Mouse (Mus musculus): Measurements from ENCODE around the gene Abcg2. TPM values are rescaled to one million over a fixed set of nuclear protein-coding genes. Genes with fewer than 3 reads are reported as not detected.

The Abcg2 gene
- polyA plus RNA-seq, 1 experiment from 2014 or later, result 59.7 TPM

DNA sequence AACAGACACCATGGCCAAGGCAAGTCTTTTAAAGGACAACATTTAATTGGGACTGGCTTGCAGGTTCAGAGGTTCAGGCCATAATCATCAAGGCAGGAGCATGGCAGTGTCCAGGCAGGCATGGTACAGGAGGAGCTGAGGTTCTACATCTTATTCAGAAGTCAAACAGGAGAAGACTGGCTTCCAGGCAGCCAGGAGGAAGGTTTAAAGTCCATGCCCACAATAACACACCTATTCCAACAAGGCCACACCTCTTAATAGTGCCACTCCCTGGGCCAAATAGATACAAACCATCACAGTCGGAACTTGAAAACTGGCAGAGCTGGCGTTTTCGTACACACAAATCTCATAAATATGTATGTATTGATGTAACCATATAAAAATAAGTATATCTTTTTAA, 94.2 kb downstream of the Abcg2 start:
- Histone ChIP-seq H3K4me2 (ENCODE audit: low read depth, low read length) (no peak overlapping the region), H3K9me3 (replicated peaks; ENCODE audit: control insufficient read depth, low read length) (no peaks in the 10 kb centered on the region)

DNA sequence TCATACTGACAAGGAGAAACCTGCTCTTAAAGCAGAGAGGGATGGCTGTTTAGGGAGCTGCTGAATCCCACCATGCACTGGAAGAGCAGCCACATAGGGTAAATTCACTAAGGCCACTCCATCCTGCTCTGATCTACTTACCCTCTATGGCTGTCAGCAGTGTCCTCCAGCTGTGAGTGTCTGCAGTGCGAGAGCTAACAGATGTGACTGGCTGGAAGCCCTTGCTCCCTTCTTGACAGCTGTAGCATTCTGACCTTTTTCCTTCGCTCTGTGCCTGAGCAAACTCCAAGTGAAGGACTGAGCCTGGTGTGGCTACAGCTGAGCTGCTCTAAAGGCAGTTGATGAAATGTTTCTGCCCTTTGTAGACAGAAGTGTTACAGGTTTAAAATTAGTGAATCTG, 107.3 kb downstream of the Abcg2 start:
- Histone ChIP-seq H3K4me3 (ENCODE audit: low read depth, low read length) (no peak overlapping the region), H3K27me3 (ENCODE audit: control insufficient read depth, insufficient read depth, low read length) (no peaks in the 10 kb centered on the region), H3K4me2 (ENCODE audit: low read depth, low read length) (no peak overlapping the region), H3K27ac (replicated peaks; ENCODE audit: low read depth, low read length) (no peak overlapping the region), H3K4me1 (ENCODE audit: control insufficient read depth, insufficient read depth, low read length) (no peaks in the 10 kb centered on the region), H3K36me3 (replicated peaks; ENCODE audit: control insufficient read depth, insufficient read depth, low read depth, low read length) (no peaks in the 10 kb centered on the region), H3K9me3 (replicated peaks; ENCODE audit: control insufficient read depth, low read length) (no peaks in the 10 kb centered on the region), H3K9ac (replicated peaks; ENCODE audit: low read length) (no peak overlapping the region)
- DNase-seq (ENCODE audit: low spot score) (no peak), ATAC-seq (replicated peaks; ENCODE audit: insufficient number of reproducible peaks, low FRiP score, low TSS enrichment, low read depth) (no peak)
- WGBS, result 77% methylated on average over 2 of the region's 2 CpGs

More for the DNA sequence above, 94.2 kb downstream of the Abcg2 start:
- Histone ChIP-seq H3K36me3 (replicated peaks; ENCODE audit: control insufficient read depth, insufficient read depth, low read depth, low read length) (no peaks in the 10 kb centered on the region), H3K27me3 (ENCODE audit: control insufficient read depth, insufficient read depth, low read length) (no peaks in the 10 kb centered on the region), H3K4me1 (ENCODE audit: control insufficient read depth, insufficient read depth, low read length) (no peaks in the 10 kb centered on the region), H3K27ac (replicated peaks; ENCODE audit: low read depth, low read length) (no peak overlapping the region), H3K9ac (replicated peaks; ENCODE audit: low read length) (no peak overlapping the region), H3K4me3 (ENCODE audit: low read depth, low read length) (no peak overlapping the region)
- WGBS, result 97% methylated on average over 3 of the region's 3 CpGs
- ATAC-seq (replicated peaks; ENCODE audit: insufficient number of reproducible peaks, low FRiP score, low TSS enrichment, low read depth), result no peak
- no peak for DNase-seq (ENCODE audit: low spot score)

DNA sequence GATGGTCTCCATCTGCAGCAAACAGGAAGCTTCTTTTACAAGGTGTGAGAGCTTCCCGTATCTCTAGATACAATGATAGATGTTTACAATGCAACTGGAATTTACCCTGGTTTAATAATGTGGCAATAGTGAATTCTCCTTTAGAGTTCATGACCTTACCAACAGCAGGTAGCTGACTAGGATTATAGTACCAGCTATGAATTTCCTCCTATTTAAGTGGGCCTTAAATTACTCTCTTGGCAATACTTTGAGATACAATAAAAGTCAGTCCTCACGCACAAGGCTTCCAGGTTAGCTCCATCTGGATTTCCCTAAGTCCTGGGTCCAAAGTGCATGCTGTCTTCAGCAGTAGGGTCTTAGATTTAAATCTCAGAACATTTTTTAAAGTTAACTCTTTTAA, 109.9 kb downstream of the Abcg2 start:
- Histone ChIP-seq H3K9ac (replicated peaks; ENCODE audit: low read length) (no peak overlapping the region), H3K4me3 (ENCODE audit: low read depth, low read length) (no peak overlapping the region), H3K4me1 (ENCODE audit: control insufficient read depth, insufficient read depth, low read length) (no peaks in the 10 kb centered on the region), H3K27me3 (ENCODE audit: control insufficient read depth, insufficient read depth, low read length) (no peaks in the 10 kb centered on the region), H3K36me3 (replicated peaks; ENCODE audit: control insufficient read depth, insufficient read depth, low read depth, low read length) (no peaks in the 10 kb centered on the region), H3K9me3 (replicated peaks; ENCODE audit: control insufficient read depth, low read length) (no peaks in the 10 kb centered on the region), H3K4me2 (ENCODE audit: low read depth, low read length) (no peak overlapping the region), H3K27ac (replicated peaks; ENCODE audit: low read depth, low read length) (no peak overlapping the region)
- no peak for DNase-seq (ENCODE audit: low spot score)
- WGBS, result 87% methylated on average over 2 of the region's 2 CpGs
- ATAC-seq (replicated peaks; ENCODE audit: insufficient number of reproducible peaks, low FRiP score, low TSS enrichment, low read depth), result no peak

DNA sequence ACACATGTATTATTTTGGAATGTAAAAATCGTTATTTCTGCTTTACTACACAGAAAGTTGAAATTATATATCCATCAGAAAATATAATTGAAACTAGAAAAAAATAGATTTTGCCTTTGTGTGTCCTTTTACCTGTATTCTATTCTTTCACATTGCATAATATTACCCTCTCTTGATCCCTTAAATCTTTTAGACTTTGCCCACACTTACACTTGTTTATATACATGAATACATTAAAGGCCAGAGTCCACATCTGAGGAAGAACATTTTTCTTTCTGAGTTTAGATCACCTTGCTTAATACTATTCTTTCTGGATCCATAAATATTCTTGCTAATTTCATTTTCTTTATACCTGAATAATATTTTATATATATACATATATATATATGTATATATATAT, 110.4 kb downstream of the Abcg2 start:
- no peaks in the 10 kb centered on the region for H3K27me3 ChIP-seq (ENCODE audit: control insufficient read depth, insufficient read depth, low read length)
- ATAC-seq (replicated peaks; ENCODE audit: insufficient number of reproducible peaks, low FRiP score, low TSS enrichment, low read depth) (no peak), DNase-seq (ENCODE audit: low spot score) (no peak)
- no peak overlapping the region for H3K4me3 ChIP-seq (ENCODE audit: low read depth, low read length)
- no peak overlapping the region for H3K9ac ChIP-seq (replicated peaks; ENCODE audit: low read length)
- H3K27ac ChIP-seq (replicated peaks; ENCODE audit: low read depth, low read length), result no peak overlapping the region
- no peak overlapping the region for H3K4me2 ChIP-seq (ENCODE audit: low read depth, low read length)
- H3K4me1 ChIP-seq (ENCODE audit: control insufficient read depth, insufficient read depth, low read length), result no peaks in the 10 kb centered on the region
- 85% methylated on average over 1 of the region's 1 CpGs for WGBS
- H3K9me3 ChIP-seq (replicated peaks; ENCODE audit: control insufficient read depth, low read length), result no peaks in the 10 kb centered on the region
- no peaks in the 10 kb centered on the region for H3K36me3 ChIP-seq (replicated peaks; ENCODE audit: control insufficient read depth, insufficient read depth, low read depth, low read length)

DNA sequence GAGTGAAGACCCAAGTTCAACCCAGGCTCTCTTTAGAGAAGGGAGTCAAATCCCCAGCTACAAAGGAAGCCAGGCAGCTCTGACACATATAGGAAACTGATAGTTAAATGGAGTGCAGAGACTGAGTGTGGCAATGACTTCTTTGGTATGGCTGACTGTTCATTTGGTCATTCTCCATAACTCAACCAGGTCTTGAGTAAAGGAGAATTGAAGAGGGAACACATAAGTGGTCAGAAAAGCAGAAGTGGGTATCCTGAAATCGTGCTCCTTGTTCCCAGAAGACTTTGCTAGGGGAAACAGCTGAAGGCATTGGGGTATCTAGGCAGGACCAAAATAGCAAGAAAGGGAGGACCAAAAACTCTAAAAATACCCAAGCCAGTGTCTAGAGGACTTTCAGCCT, 126.0 kb downstream of the Abcg2 start:
- ATAC-seq (replicated peaks; ENCODE audit: insufficient number of reproducible peaks, low FRiP score, low TSS enrichment, low read depth) (no peak), DNase-seq (ENCODE audit: low spot score) (no peak)
- no peaks in the 10 kb centered on the region for H3K4me1 ChIP-seq (ENCODE audit: control insufficient read depth, insufficient read depth, low read length)
- H3K4me3 ChIP-seq (ENCODE audit: low read depth, low read length), result no peak overlapping the region
- no peaks in the 10 kb centered on the region for H3K36me3 ChIP-seq (replicated peaks; ENCODE audit: control insufficient read depth, insufficient read depth, low read depth, low read length)
- H3K9me3 ChIP-seq (replicated peaks; ENCODE audit: control insufficient read depth, low read length), result no peaks in the 10 kb centered on the region
- no peak overlapping the region for H3K27ac ChIP-seq (replicated peaks; ENCODE audit: low read depth, low read length)
- no peak overlapping the region for H3K4me2 ChIP-seq (ENCODE audit: low read depth, low read length)
- H3K27me3 ChIP-seq (ENCODE audit: control insufficient read depth, insufficient read depth, low read length), result no peaks in the 10 kb centered on the region
- 71% methylated on average over 1 of the region's 1 CpGs for WGBS
- H3K9ac ChIP-seq (replicated peaks; ENCODE audit: low read length), result no peak overlapping the region

DNA sequence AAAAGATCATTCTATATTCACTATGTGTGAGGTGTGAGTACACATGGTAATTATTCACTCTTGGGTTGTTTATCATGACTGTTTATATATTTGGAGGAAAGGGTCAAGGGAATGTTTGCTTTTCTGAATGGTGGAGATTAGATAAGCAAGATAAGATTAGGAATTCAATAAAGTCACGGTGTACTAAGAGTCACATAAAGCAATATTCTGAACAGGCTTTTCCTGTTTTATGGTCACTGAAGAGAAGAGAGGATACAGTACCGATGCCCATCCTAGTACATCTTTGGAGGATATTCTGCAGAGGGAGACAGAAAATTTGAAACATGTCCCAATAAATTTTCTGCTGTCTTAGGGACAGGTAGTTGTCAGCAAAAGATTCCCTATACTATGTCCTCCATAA, 127.6 kb downstream of the Abcg2 start:
- Histone ChIP-seq H3K4me3 (ENCODE audit: low read depth, low read length) (no peak overlapping the region), H3K9me3 (replicated peaks; ENCODE audit: control insufficient read depth, low read length) (no peaks in the 10 kb centered on the region), H3K36me3 (replicated peaks; ENCODE audit: control insufficient read depth, insufficient read depth, low read depth, low read length) (no peaks in the 10 kb centered on the region), H3K27ac (replicated peaks; ENCODE audit: low read depth, low read length) (no peak overlapping the region), H3K4me1 (ENCODE audit: control insufficient read depth, insufficient read depth, low read length) (no peaks in the 10 kb centered on the region), H3K9ac (replicated peaks; ENCODE audit: low read length) (no peak overlapping the region), H3K27me3 (ENCODE audit: control insufficient read depth, insufficient read depth, low read length) (no peaks in the 10 kb centered on the region), H3K4me2 (ENCODE audit: low read depth, low read length) (no peak overlapping the region)
- DNase-seq (ENCODE audit: low spot score) (no peak), ATAC-seq (replicated peaks; ENCODE audit: insufficient number of reproducible peaks, low FRiP score, low TSS enrichment, low read depth) (no peak)
- 77% methylated on average over 2 of the region's 2 CpGs for WGBS

DNA sequence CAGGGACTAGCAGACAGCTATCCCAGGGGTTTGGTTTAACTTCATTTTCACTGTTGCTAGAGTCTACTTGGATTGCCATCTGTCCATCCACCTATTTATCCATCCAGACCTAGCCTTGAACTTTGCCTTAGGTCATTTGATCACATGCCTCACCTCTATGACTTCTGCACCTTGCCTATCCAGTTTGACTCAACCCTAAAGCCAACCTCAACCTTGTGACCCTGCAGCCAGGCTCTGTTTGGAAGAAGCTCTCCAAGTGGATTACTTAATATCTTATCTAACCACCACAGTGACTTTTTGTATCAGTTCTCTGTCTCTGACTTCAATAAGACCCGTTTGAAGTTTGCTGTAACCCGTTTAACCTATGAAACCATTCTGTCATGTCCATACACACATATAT, 149.5 kb downstream of the Abcg2 start:
- H3K4me3 ChIP-seq (ENCODE audit: low read depth, low read length), result no peak overlapping the region
- no peak overlapping the region for H3K27ac ChIP-seq (replicated peaks; ENCODE audit: low read depth, low read length)
- no peak overlapping the region for H3K4me2 ChIP-seq (ENCODE audit: low read depth, low read length)
- no peak overlapping the region for H3K9ac ChIP-seq (replicated peaks; ENCODE audit: low read length)
- ATAC-seq (replicated peaks; ENCODE audit: insufficient number of reproducible peaks, low FRiP score, low TSS enrichment, low read depth) (no peak), DNase-seq (ENCODE audit: low spot score) (no peak)
- WGBS, result 80% methylated on average over 2 of the region's 2 CpGs
- H3K4me1 ChIP-seq (ENCODE audit: control insufficient read depth, insufficient read depth, low read length), result no peaks in the 10 kb centered on the region
- H3K27me3 ChIP-seq (ENCODE audit: control insufficient read depth, insufficient read depth, low read length), result no peaks in the 10 kb centered on the region
- H3K9me3 ChIP-seq (replicated peaks; ENCODE audit: control insufficient read depth, low read length), result no peaks in the 10 kb centered on the region
- no peaks in the 10 kb centered on the region for H3K36me3 ChIP-seq (replicated peaks; ENCODE audit: control insufficient read depth, insufficient read depth, low read depth, low read length)

DNA sequence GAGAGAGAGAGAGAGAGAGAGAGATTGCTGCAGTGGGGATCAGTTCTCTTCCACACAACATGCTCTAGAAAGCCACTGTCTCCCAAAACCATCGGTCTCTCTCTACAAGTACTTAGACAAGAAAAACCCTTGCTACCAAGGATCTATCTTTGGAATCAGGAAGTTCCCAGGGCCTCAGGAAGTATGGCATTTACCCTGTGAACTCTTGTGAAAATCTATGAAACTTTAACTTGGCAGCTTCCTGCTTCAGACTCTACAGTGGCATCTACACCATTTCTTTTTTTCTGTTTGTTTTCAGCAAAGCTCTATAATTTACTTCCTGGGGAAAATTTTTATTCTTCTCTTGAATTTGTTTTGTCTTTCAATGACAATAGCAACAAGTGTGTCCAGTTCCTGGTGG, 150.8 kb downstream of the Abcg2 start:
- ATAC-seq (replicated peaks; ENCODE audit: insufficient number of reproducible peaks, low FRiP score, low TSS enrichment, low read depth) (no peak), DNase-seq (ENCODE audit: low spot score) (no peak)
- WGBS, result 55% methylated on average over 1 of the region's 1 CpGs
- no peak overlapping the region for H3K4me3 ChIP-seq (ENCODE audit: low read depth, low read length)
- H3K4me1 ChIP-seq (ENCODE audit: control insufficient read depth, insufficient read depth, low read length), result no peaks in the 10 kb centered on the region
- no peaks in the 10 kb centered on the region for H3K9me3 ChIP-seq (replicated peaks; ENCODE audit: control insufficient read depth, low read length)
- H3K27me3 ChIP-seq (ENCODE audit: control insufficient read depth, insufficient read depth, low read length), result no peaks in the 10 kb centered on the region
- no peaks in the 10 kb centered on the region for H3K36me3 ChIP-seq (replicated peaks; ENCODE audit: control insufficient read depth, insufficient read depth, low read depth, low read length)
- H3K9ac ChIP-seq (replicated peaks; ENCODE audit: low read length), result no peak overlapping the region
- H3K27ac ChIP-seq (replicated peaks; ENCODE audit: low read depth, low read length), result no peak overlapping the region
- H3K4me2 ChIP-seq (ENCODE audit: low read depth, low read length), result no peak overlapping the region
